Comparison of ENCODE assay signal across 25 mouse cellular contexts in the genomic region with DNA sequence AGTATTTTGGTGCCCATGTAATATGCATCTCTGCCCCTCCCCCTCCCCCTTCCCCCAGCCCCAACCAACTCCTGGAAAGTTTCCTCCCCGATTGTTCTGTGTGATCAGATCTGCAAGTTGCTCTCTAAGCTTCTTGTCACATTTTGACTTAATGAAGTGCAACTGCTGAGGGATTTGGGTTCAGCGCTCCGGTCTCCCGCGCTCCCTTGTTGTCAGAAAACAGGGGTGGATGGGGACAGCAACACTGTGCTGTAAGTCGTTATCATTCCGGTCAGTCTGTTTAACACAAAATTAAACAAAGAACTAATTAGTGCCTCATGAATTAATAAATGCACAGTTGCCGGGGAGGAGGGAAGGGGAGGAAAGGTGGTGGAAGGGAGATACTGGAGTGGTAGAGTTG.
"Had no signal": no experiment of that assay in that cellular context is flagged by ENCODE, and none has a peak within 500 bp of the region (broad histone marks: within the 10 kb centered on the region; RNA-seq: fewer than 3 reads in every experiment).

No protein-coding gene starts in this region.

- DNase-seq: kidney, adult 2 months; kidney, postnatal 25 days; layer of hippocampus, adult 9-11 months; liver; lung, adult 18-20 months; lung, postnatal 10 days; lung, postnatal 36 days; right cerebral cortex, adult 18-20 months; right cerebral cortex, postnatal 14 days; right cerebral cortex, postnatal 4 days; thymus, adult 2 months; thymus, postnatal 14 days; thymus, postnatal 4 days had no signal

- H3K9me3 ChIP-seq: limb, embryonic 10.5 days; limb, embryonic 13.5 days; liver, embryonic 12.5 days; liver, embryonic 15.5 days; lung, embryonic 15.5 days; megakaryocyte, embryonic 14.5 days; midbrain, embryonic 13.5 days; neural tube, embryonic 13.5 days had no signal

- H3K4me2 ChIP-seq: limb, embryonic 13.5 days; liver, embryonic 12.5 days; liver, embryonic 15.5 days; lung, embryonic 15.5 days; midbrain, embryonic 13.5 days; neural tube, embryonic 13.5 days had no signal

- H3K27ac ChIP-seq: kidney, postnatal 0 days; layer of hippocampus, adult 2 months; limb, embryonic 10.5 days; limb, embryonic 13.5 days; liver, embryonic 12.5 days; liver, embryonic 15.5 days; lung, embryonic 15.5 days; midbrain, embryonic 13.5 days; neural tube, embryonic 13.5 days; stomach, postnatal 0 days had no signal

- H3K9ac ChIP-seq: limb, embryonic 13.5 days; liver, embryonic 12.5 days; liver, embryonic 15.5 days; lung, embryonic 15.5 days; midbrain, embryonic 13.5 days; neural tube, embryonic 13.5 days had no signal

- H3K4me1 ChIP-seq: liver, embryonic 15.5 days had no signal

- H3K36me3 ChIP-seq: limb, embryonic 10.5 days; limb, embryonic 13.5 days; liver, embryonic 12.5 days; liver, embryonic 15.5 days; lung, embryonic 15.5 days; midbrain, embryonic 13.5 days; neural tube, embryonic 13.5 days had no signal

- H3K4me3 ChIP-seq: layer of hippocampus, adult 2 months; limb, embryonic 10.5 days; limb, embryonic 13.5 days; liver, embryonic 12.5 days; liver, embryonic 15.5 days; lung, embryonic 15.5 days; megakaryocyte, embryonic 14.5 days; midbrain, embryonic 13.5 days; myocyte; neural tube, embryonic 13.5 days had no signal

- ATAC-seq: liver, embryonic 12.5 days; midbrain, embryonic 13.5 days had no signal
